Mouse (Mus musculus) left cerebral cortex, postnatal 4 days (tissue): ENCODE data around the gene Col6a6. TPM values are rescaled to one million over a fixed set of nuclear protein-coding genes. Genes with fewer than 3 reads are reported as not detected.
A peak's percentile ranks its signal among the peaks of the same experiment; 100 is the strongest.

ENCODE experiments used
- DNase-seq: peaks from one replicate; pipeline ENCODE4 v3.0.0-alpha.2; 2022
- intact Hi-C: fragments of 180-260 bp; cut with DNase I; formaldehyde crosslinking; loops from one replicate; pipeline ENCODE4 v1.15.1; 2025
- total RNA-seq, 2 experiments: library from RNA; stranded (reverse); gene quantifications; 2 replicates each; pipeline ENCODE4 v1.2.3; 2021

Col6a6 gene
- total RNA-seq, 2 experiments from 2014 or later = 0.22 to 0.42 TPM

DNA sequence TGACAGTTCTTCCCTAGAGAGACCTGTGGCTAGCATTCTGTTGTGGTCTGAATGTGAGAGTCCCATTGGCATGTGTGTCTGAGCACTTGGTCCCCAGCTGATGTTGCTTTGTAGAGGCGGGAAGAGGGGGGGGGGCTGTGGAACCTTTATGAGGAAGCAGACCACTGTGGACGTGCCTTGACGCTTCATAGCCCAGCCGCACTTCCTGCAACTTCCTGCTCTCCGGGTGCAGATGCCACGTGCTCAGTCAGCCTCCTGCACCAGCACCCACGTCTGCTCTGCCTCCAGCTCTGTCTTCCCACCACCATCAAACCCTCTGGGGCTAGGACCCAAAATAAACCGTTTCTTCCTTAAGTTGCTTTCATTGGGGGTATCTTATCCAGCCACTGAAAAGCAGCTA is 24.5 kb downstream of the Col6a6 start:
- intact Hi-C loops = no loop called here
- DNase-seq = no peak

DNA sequence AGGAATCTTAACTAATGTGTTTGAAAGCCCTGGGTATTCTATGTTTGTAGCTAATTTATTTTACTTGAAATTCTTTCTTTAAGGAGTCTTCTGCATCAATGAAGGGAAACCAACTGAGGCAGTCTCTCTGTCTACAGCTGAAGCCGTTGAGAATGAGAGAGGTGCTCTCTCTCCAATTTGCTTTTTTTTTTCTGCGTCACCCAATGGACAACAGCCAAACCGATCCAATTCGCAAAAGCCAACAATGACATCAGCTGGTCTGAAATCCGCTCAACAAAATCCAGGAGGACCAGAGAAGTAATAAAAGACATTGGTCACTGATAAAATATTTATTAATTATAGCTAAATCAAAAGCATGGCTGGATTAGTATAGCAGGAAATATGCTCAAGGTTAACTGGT is 26.5 kb downstream of the Col6a6 start:
- intact Hi-C loops = no loop called here
- no peak for DNase-seq

GRCm38 (mm10) chr9:105800286-105800685 is 27.7 kb downstream of the Col6a6 start:
- intact Hi-C loops = no loop called here
- DNase-seq = no peak

DNA sequence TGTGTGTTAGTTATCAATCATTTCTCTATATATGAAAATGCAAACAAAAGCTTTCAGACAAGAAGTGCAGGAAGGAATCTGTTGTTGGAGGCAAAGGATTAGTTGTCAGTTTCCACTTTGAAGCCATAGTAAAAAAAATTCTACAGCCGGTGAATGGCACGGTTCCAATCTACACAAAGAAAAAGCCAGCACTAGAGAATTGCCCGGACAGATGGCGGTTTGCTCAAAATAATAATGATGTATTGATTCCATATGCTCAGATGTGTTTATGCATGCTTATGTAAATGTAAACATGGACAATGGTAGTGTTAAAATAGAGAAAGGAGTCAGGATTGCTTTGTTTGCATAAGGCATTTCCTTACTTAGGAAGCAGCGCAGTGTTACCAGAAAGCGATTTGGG is 31.8 kb downstream of the Col6a6 start:
- intact Hi-C loops = no loop called here

GRCm38 (mm10) chr9:105794965-105795364 is 33.0 kb downstream of the Col6a6 start:
- intact Hi-C loops = no loop called here
- no peak for DNase-seq

More for the DNA sequence above, 31.8 kb downstream of the Col6a6 start:
- no peak for DNase-seq

- intact Hi-C loops = no loop called here
- DNase-seq = no peak
Observed at GRCm38 (mm10) chr9:105791810-105792209, 36.1 kb downstream of the Col6a6 start.

DNA sequence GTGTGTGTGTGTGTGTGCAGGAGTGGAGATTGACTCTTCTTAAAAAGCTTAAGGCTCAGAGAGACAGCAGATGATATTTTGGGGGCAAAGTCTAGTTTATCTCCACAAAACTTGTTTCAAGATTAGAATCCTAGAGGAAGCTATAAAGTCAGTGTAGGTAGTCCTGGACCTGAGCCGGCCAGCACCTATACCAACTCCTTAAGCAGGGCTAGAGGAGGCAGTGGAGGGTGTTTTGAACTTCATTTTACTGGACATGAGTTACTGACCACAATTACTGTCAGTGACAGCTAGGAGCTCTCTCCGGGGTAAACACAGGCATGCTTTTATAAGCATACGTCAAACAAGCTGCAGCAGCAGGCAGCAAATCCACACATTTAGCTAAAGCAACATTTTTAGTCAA is 39.8 kb downstream of the Col6a6 start:
- no peak for DNase-seq
- intact Hi-C loops = no loop called here

GRCm38 (mm10) chr9:105787800-105788199 is 40.2 kb downstream of the Col6a6 start:
- intact Hi-C loops = no loop called here
- no peak for DNase-seq

DNA sequence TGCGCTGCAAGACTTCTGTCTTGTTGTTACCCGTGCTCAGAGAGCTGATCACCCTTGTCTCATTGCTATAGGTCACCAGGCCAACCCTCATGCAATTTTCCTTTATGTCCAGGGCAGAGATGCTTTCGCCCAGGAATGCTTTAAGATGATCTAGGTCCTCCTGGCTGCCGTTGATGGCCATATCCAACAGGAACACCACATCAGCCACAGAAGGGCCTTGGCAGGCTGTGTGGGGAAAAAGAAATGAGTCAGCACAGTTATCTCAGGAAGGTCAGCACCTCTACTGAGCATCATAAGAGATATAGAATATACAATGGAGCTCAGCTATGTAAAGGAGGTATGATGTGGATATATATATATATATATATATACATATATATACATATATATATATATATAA is 43.9 kb downstream of the Col6a6 start:
- DNase-seq = no peak
- intact Hi-C loops = no loop called here

- DNase-seq = no peak
- intact Hi-C loops = no loop called here
Observed at GRCm38 (mm10) chr9:105780696-105781095, 47.3 kb downstream of the Col6a6 start.

DNA sequence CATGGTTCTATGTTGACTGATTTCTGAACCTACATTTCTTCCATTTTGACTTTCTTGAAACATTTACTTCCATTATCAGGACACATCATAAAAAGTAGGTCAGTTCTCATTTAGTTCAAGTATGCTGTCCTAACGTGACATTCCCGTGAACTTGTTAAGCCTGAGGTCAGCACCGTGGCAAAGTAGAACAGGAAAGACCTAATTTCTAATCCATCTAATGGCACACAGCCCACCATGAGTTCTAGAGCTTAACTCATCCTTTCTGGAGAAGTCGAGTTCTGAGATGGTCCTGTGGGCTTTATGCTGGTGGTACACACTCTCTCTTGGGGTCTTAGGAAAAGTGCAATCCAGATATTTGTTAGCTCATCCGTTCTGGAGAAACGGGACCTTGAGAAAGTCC is 49.2 kb downstream of the Col6a6 start:
- intact Hi-C loops = no loop called here
- DNase-seq = no peak

DNA sequence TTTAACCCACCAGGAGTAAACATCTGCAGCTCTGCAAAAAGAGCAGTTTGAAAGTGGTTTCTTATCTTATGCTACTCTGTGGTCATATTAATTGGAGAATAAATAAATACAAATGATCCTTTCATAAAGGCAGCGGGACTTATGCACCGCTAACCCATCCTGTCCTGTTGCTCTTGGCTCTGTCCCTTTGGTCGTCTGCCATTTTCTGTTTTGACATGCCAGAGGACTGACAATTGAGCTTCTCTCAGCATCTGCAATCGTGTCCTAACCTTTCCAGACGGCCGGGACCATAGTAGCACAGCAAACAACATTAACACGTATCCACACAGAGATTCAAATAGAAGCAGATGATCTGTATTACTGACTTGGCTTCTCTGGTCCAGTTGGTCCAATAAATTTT is 53.1 kb downstream of the Col6a6 start:
- peak; percentile 68 for DNase-seq
- intact Hi-C loops = no loop called here

DNA sequence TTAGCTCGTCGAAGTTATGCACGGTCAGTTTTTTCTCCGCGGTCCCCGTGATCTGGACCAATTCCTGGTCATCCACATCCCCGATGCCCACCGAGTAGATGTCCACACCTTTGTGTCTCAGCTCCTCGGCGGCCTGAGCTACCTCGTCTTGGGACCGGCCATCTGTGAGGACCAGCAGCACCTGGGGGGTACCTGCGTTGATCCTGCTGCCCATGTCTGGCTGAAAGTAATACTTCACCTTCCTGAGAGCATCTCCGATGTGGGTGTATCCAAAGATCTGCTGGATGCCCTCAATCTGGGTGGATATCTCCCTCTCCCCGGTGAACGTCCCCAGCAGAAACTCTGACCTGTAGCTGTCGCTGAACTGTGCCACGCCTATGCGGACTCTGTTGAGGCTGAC is 53.6 kb downstream of the Col6a6 start:
- intact Hi-C loops = no loop called here
- no peak for DNase-seq

GRCm38 (mm10) chr9:105771380-105771779 is 56.6 kb downstream of the Col6a6 start:
- intact Hi-C loops = no loop called here
- DNase-seq = no peak

- DNase-seq = no peak
- intact Hi-C loops = no loop called here
Observed at GRCm38 (mm10) chr9:105770690-105771089, 57.3 kb downstream of the Col6a6 start.

- intact Hi-C loops = no loop called here
- no peak for DNase-seq
Observed at GRCm38 (mm10) chr9:105765891-105766290, 62.1 kb downstream of the Col6a6 start.

DNA sequence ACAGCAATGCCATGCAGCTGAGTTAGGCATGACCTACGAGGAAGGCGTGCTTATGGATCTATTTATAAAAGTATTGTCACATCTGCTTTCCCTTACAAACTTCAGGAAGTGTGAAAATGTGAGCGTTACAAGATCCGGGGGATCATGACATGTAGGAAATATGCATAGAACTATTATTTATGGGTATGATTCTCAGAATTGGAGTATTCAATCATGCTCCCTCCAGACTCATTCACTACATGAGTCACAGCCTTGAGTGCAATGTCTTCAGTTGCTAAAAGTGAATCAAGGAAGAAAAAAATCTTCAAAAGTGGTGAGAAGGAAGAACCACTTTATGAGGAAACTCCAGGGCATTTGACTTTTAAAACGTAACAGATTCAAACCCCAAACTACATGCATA is 63.3 kb downstream of the Col6a6 start:
- no peak for DNase-seq
- intact Hi-C loops = no loop called here

DNA sequence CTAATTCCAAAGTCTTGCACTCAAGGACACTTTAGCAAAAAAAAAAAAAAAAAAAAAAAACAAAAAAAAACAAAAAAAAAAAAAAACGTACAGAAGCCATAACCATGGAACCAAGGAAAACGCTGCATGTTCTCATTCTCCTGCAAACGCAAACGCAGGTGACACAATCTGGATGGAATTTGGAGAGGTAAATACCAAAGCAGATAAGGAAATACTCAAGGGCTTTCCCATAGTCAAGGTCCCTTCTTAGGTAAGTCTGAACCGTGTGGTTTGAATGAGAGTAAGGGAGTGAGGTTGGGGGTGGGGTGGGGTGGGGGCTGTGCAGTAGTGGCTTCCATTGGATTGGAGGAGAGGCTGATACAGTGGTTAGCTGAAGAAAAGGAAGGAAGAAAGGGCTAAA is 63.8 kb downstream of the Col6a6 start:
- intact Hi-C loops = no loop called here
- DNase-seq = no peak

DNA sequence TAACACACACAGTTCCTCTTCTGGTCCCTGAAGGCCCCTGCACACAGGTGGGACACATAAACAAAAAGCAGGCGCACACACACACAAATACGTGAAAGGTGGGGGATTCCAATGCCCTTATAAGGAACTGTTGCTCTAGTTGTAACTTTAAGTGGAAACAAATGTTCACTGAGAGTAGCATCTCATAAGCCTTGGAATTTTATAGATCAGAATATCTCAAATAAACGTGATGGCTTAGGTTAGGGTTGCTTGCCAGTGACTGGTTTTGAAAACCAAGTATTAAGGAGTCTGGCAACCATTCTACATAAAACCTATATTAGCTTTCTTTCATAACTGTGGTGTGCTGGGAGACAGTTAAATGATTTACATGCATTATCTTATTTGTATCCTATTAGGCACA is 64.3 kb downstream of the Col6a6 start:
- intact Hi-C loops = no loop called here
- no peak for DNase-seq

DNA sequence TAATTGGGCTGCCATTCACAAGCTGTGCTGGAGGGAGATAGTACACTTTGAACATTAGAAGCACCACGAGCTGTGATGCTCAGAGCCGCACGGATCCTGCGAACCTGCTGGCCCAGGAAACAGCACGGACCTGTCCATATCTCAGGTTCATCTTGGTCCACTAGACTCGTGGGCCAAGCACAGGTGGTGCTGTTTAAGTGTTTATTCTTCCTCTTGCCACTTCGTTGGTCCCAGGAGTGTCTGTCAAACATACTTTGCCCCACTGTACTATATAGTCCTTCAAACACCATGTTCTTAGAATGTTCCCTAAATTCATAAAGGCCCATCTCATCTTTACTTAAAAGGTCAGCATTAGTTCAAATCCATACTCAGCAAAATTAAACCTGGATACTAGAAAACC is 65.7 kb downstream of the Col6a6 start:
- no peak for DNase-seq
- intact Hi-C loops = no loop called here

DNA sequence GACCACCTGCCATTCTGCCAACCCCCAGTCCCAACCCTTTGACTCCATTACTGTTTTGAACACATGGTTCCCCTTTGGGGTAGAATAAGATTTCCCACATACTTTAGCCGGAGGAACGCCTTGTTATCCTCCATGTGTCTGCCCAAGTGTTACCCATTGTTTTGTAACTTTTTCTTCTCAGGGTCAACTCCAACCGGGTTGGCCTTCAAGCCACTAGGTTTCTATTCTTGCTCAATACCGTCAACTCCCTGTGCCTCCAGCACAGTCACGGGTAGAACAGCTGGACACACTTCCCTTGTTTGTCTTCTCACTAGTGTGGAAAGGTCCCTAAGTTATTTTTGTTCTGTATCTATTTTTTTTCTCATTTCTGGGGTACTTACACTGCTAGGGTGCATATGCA is 69.1 kb downstream of the Col6a6 start:
- intact Hi-C loops = no loop called here
- no peak for DNase-seq

DNA sequence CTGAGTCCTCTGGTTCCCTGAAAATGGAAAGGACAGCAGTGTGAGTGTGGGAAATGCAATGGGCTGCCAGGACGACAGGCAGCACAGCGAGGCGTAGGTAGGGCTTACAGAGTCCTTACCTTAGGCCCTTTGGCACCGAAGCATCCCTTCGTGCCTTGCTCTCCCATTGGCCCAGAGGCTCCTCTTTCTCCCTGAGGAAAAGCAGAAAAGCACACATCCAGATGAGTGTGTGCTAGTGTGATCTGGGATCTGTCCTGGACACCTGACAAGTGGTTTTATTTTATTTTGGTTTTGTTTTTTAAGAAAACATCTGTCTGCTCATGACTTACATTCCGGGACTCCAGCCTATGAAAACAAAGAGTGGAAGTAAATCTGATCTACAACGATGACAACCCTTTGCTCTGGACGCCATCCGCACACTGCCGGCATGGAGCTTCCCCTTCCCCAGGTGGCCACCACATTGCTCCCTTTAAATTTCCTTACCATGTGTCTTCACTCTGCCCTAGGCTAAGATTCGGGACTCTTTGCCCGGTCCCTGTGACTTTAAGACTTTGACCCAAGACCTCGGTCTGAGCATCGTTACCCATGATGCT is 69.7 kb downstream of the Col6a6 start:
- DNase-seq = no peak
- intact Hi-C loops = no loop called here

GRCm38 (mm10) chr9:105754256-105754655 is 73.7 kb downstream of the Col6a6 start:
- DNase-seq = no peak
- intact Hi-C loops = no loop called here
